Mouse (Mus musculus): ENCODE results near the gene Kit.

The Kit gene

DNA sequence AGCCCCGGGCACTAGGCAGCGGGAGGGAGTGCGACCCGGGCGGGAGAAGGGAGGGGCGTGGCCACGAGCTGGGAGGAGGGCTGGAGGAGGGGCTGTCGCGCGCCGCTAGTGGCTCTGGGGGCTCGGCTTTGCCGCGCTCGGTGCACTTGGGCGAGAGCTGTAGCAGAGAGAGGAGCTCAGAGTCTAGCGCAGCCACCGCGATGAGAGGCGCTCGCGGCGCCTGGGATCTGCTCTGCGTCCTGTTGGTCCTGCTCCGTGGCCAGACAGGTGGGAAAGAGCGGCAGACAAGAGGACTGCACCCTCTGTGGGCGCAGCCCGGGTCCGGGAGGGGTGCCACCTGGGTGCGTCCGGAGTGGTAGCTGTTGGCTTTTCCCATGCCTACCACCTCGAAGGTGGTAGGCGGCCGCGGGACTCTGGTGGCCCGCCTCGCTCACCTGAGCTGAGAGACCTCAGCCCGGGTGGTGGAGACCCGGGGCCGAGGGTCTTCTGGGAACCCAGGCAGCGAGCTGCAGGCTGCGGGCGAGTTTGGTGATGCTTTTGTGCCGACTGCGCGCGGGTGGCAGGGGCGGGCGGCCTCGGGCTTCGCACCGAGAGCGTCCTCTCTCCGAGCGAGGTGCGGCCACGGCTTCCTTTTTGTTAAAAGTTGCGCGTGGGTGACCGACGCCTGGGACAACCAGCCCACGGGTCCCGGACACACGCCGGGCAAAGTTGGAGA, at the start of gene Kit:
Gene Kit (plus strand): TSS at position 65 of the 715 bp plus-strand sequence.
- peak; percentile 83 for DNase-seq (ENCODE audit: low spot score)

DNA sequence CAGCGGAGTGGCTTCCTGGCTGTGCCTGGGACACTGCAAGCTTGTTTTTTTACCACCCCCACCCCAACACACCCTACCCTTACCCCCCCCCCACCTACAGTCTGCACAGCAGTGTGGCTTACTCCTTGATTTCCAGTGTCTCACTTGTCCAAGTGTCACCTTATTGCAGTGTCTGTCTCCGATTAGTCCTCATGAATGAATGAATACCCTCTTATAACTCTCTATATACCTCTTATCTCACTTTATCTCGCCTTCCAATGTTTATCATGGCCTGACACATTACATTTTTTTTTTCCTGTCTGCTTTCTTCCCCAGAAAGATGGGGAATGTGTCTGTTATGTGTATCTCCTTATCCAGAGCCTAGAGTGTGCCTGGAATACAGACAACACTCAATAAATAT, 38.6 kb upstream of the Kit start:
- DNase-seq (ENCODE audit: low spot score), result no peak

DNA sequence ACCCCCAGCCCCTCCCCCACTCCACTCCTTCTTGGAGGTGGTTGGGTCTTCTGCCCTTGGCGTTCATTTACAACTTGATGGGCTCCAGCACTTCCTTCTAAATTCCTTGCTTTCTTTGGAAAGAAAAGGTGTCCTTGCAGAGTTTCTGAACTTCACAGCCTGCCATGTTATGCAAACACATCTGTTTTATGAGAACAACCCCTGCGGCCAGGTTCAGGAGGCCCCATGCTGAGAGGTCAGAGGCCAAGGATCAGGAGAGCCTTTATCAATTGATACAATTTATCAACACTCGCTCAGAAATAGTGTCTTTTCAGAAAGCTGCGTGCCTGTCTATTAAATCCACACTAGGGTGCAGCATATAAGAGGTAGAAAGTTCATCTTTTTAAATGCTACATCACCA, 37.0 kb upstream of the Kit start:
- no peak for DNase-seq (ENCODE audit: low spot score)

DNA sequence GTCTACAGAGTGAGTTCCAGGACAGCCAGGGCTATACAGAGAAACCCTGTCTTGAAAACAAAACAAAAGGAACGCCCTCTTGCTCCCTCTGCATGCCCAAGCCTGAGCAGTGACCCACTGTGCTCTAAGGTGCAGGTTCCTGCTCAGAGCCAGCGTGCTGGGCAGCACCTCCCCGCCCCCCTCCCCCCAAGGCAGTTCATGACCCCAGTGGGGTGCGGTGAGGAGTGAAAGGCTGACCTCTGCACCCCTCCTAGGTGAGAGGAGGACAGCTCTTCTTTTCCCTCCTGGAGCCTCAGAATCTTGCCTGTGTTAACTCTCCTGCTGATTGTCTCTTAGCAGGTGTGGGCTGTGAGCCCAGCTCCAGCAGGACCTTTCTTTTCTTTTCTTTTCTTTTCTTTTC, 36.3 kb upstream of the Kit start:
- no peak for DNase-seq (ENCODE audit: low spot score)

DNA sequence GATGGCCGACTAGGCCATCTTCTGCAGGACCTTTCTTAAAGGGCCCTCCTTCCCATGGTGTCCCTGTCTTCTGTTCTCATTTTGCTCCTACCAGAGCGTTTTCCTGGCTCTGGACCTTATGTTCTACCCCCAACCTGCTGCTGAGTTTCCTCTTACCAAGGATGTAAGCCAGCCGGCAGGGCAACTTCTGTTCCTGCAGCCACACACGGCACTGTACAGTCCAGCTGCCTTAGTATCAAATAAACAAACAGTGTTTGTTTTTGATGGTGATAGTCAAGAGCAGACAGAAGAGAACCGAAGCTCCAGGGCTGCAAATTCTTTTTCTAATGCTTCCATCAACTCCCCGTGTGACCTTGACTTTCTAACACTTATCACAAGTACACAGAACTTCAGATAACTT, 35.6 kb upstream of the Kit start:
- no peak for DNase-seq (ENCODE audit: low spot score)

DNA sequence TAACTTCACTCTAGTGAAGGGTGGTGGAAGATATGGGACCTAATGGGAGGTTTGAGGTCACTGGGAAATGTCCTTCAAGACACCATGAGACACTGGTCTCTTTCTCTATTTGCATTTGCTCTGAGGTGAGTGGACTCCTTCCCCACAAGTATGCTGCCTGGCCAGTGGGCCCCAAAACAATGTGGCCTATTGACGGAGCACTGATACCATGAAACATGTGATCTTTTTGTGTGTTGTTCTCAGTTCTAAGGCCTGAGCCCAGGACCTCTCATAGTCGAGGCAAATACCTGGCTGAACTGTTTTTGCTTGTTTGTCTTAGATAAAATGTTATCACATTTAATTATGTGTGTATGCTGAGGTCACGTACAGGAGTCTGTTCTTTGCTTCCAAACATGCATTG, 31.0 kb upstream of the Kit start:
- DNase-seq (ENCODE audit: low spot score), result no peak

DNA sequence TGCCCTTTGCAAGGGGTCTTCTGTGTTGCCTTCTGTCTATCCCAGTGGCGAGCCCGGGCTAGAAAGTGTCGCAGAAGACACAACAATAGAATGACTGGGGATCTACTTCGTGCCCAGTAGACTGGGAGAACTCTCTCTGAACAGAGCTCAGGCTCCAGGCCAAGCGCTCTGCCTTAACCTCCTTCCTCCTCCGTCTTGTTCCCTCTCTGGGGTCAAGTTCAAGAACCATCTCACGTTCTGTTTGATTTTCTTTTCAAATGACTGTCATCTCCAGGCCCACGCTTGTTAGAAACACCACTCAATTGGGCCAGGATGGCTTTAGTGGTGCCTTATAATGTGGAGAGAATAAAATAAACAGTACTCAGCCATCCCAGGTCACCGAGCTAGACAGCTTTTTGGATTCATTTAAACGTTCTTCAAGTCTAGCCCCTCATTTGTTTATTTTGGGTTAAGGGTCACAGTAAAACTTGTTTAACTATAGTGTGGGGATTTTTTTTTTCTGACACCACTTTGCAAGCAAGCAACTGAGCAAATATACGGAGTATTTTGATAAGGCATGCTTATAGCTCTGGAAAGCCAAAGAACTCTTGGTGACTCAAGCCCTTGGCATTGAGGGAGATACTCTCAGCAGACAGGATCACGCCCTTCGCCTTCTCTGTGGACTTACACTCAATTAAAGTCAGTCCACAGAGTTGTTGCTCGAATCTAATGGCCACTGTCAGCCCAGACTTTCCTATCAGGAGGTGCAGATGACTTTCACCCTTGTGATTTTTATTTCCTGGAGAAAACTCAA, 30.0 kb upstream of the Kit start:
- DNase-seq (ENCODE audit: low spot score), result no peak

DNA sequence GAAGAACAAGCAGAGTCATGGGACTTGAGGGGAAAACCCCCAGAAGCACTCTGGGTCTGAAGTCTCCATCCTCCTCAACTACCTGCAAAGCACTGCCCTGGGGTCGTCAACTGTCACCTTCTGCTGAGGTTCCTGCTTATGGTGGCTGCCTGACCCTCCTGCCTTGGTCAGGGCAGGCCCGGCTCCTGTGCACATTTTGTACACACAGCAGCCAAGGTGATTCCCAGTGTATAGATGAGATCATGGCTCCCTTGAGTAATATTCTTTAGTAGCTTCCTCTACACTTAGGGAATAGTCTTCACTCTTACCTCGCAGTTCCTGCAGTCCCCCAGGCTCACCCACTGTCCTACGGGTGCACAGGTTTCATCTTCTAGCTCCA, 29.5 kb upstream of the Kit start:
- no peak for DNase-seq (ENCODE audit: low spot score)

DNA sequence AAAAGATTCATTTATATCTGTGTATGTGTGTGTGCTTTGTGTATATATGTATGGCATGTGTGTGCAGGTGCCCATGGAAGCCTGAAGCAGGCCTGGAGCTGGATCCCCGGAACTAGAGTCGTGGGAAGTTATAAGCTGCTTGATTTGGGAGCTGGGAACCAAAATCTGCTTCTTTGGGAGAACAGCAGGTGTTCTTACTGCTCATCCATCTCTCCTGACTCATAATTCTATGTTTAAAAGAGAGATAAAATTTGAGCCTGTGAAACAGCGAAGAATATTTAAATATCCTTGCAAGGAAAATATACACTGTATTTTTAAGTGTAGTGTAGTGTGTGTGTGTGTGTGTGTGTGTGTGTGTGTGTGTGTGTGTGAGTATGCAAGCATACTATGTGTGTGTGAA, 21.7 kb upstream of the Kit start:
- DNase-seq (ENCODE audit: low spot score), result no peak

DNA sequence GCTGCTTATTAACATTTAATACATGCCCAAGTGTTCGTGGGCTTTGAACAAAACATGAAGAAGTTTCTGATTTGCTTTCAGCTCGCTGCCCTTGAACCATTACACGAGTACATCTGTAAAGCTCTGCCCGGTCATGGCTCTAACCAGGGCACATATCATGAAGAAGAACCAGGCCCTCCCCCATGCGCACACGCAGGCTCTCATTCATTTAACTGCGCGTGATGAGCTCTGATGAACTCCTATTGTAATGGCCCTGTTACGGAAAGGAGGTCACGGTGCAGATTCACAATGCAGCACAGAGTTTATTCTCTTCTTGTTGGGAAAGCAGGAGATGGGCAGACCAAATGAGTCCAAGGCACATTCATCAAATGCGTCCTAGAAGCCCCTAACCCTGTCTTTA, 17.1 kb upstream of the Kit start:
- no peak for DNase-seq (ENCODE audit: low spot score)

DNA sequence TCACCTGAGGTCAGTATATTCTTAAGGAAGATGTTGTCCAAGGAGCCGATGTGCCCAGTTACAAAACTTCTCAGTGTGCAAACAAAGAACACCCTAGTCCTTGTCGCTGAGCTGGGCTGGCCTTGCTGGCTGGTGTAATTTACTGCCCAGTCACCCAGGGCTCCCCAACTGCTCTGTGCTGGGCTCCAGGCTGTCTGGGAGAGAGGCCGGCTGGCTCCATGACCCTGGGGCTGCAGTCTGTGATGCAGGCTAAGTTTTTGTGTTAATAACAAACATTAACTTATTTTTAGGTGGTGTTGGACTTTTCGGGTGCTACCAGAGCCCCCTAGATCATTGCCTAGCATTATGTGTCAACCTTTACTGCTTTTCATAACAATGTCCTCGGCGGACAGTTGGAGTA, 15.4 kb upstream of the Kit start:
- no peak for DNase-seq (ENCODE audit: low spot score)

DNA sequence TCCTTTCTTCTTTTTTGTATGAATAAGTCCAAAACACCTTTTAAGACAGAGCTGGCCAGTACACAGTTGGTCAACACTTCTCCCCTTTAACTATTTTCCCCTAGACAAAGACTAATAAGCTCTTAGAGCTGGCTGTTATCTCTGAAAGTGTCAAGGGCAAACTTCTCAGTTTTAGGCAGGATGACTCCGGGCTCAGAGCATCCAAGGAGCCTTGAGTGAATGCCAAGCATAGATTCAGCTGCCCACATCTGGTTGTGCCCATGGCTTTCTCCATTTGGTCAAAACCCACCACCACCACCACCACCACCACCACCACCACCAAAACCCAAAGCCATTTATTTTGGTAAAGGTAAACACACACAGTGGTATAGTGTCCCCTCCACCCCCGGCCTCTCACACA, 13.5 kb upstream of the Kit start:
- DNase-seq (ENCODE audit: low spot score), result no peak

DNA sequence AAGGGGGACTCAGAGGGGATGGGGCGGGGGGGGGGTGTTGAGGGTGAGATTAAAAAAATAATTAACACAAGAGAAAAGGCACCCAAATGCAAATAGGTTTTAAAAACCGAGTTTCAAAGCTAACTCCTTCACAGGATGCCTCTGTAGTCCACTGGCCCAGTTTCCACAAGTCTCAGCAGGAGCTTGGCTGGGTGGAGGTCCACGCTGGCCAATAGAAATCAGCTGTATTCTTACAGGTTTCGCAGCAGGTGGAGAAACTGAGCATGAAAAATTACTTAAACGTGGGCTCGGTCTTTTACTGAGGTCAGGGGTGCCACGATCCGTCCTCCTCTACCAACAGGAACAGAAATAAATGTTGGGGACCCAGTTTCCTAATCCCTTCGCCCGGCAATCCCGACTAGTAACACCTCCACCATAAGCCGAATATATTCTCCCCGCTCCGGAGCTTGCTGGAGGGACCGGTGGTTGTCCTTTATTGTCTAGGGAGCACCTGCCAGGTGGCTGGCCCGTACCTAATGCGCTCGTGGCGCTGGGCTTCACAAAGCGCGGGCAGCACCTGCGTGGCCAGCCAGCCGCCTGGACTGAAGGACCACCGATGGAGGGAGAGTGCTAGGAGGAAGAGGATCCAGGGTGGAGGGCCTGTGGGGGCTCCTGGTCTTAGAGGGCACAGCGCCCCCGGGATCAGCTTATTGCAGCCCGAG, 415 bp upstream of the Kit start:
- DNase-seq (ENCODE audit: low spot score), result no peak

DNA sequence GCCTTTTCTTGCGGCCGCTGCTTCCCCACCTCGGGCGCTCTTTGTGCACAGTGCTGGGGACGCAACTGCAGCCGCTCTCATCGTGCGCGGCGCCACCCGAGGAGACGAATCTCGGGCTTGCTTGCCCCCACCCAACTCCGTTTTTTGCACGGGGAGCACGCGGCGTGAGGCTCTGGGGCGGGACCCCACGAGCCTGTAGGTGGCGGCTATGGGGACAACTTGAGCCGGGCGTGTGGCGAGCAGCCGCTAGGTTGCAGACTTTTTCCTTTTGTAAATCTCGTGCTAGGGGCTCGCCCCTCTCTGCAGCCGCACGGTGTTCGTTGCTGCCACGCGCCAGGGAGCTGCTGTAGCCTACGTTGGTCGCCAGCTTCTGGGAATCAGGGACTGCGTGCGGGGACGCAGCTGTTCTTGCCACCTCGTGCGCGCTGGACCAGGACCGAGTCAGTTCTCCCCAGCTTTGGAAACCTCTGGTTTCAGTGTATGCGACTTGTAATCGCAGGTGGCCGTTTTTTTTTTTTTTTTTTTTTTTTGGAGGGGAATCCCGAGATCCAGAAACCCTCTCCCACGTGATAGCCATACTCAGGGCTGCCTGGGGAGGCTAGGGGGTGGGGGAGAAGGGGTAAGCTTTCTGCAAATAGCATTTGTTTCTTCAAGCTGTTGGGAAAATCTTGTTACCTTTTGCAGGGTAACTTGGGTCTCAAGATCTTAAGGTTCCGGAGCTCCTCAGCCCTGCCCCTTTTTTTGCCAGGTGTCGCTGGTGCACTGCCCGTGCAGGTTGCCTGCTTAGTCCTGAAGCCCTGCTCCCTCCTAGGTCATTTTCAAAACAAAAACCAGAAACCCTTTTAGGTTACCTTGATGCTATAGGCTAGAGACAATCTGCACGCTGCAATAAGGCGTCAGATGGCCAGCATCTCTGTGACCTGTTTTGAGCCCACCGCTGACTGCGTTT, 1.1 kb downstream of the Kit start:
- DNase-seq (ENCODE audit: low spot score), result peak; percentile 54

DNA sequence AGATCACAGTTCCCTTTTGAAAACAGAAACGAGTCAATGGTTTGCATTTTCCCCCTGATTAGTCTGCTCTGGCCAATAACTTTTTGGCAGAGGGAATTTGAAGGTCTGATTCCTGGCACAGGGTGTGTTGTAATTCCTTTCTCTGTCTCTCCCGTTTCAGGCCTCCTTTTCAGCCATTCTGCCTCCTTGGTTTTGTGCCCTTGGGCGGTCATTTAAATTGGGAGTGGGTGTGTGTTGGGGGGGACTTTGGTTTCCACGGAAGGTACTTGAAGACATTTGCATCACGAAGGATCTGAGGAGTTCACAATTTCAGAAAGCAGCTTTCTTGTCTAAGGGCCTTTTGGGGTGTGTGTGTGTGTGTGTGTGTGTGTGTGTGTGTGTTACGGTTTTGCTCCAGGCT, 2.0 kb downstream of the Kit start:
- no peak for DNase-seq (ENCODE audit: low spot score)

DNA sequence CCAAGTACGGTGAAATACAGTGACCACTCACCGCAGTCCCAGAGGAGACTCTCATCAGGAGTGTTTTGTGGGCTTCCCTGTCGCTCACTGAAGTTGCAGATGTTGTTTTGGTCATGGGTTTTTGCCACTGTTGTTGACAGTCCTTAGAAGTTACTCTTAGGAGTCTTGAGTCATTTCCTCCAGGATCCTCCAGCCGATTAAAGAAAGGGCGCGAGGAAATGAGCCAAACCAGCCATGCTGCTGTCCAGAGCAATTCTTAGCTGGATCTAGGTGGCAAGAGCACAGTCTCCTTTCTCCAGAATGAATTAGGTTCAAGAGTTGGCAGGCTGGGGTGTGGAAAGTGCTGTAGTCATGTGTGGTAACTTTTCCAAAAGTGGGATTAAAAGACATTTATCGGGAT, 3.4 kb downstream of the Kit start:
- no peak for DNase-seq (ENCODE audit: low spot score)

DNA sequence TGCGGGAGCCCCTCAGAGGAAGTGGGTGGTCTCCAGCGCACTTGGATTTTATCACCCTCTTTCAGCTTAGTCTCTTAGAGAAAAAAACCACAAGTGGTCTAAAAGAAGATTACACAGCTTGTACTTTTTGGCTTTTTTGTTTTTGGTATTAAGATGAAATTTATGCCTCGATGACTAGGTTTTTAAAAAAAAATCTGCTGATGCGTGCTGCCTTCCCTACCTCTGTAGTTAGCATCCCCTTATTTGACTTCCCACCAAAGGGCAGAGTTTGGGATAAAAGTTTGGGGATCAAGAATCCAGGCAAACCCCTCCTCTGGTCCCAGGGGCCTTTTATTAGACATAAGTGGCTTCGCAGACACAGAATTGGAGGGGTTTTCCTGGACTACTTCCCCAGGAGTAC, 4.5 kb downstream of the Kit start:
- DNase-seq (ENCODE audit: low spot score), result no peak

DNA sequence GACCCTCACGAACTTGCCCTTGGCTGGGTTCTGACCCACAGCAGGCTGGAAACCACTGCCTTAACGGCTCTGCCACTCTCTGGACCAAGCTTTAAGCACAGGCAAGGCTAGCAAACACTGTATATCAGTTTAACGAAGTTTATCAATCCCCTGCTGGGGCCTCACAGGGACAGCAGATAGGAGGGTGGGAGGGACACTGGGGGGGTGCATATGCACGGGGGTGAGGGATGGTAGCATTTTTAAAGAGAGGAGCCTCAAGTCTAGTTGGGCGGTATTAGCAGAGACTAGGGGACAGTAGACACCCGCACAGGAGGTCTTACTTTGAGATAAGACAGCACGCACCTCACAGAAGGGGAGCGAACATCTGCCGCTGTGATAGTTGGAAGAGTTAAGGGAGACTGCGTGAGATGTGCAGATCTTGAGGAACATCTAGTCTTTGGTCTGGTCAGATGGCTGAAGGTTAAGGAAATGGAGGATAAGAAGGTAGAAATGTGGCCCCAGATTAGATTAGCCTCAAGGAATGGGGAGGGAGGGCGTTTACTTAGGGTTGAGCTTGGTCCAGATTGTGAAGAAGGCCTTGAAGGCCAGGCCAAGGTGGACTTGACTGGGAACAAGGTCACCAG, 5.0 kb downstream of the Kit start:
- no peak for DNase-seq (ENCODE audit: low spot score)

DNA sequence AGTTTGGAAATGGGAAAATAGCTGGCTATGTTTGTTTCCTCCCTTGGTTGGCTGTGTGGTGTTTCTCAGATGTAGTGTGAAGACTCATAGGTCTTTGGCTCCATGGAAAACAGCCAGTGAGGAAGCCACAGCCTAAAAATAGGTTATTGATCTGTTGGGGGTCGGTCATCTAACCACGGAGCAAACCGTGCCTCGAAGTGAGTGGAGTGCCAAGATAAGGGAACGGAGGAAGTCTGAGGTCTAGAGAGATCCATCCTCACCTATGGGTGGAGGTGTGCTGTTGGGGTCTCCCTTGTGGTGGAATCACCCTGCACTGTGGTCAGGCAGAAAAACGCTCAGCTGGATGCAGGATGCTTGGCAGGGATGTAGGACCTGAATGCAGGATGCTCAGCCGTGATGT, 7.2 kb downstream of the Kit start:
- DNase-seq (ENCODE audit: low spot score), result no peak

DNA sequence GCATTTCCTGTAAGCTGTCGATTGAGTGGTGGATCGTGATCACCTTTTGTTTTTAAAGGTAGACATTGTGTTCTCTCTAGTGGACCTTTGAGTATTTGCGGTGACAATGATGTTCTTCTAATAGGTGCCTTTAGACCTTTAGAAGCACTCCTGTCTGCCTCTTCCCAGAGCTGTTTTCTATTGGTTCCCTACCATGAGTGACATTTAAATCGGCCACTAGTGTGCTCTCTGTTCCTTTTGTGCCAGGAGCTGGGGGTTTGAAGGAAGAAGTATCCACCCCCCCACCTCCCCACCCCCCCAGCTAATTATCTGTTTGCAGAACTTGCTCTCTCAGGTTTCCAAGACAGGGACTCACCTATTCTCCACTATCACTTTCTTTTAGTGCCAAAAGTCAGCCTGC, 13.1 kb downstream of the Kit start:
- no peak for DNase-seq (ENCODE audit: low spot score)

DNA sequence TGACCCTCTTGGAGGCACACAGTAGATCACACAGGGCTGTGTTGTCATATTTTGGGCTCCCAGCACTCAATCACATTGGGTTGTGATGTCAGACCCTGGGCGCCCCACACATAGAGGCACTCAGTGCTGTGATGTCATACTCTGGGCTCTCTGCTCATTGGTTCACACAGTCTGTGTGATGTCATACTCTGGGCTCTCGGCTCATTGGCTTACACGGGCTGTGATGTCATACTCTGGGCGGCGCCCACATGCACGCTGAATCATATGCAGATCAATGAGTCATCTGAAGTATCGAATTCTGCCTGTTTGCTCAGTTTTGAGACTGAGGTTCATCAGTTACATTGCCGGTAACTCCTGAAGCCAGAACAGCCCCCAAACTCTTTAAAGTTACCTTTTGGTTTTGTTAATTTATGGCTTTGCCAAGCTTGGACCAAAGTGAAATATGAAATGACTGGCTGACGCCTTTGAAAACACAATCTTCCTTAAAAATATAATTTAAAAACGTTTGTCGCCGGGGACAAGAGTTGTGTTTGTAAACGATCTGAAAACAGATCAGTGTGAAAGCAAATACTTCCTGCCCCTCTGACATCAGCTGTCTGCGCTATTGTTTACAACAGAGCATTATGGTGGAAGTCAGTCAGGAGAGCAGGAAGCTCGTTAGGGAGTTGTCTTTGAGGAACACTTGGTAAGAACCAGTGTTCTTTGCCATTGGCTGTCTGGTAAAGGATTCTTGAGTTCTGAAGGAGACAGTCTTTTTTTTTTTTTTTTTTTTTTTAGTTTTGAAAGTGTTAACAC, 15.0 kb downstream of the Kit start:
- no peak for DNase-seq (ENCODE audit: low spot score)

Data from testis, postnatal 10 days (tissue).